Mouse (Mus musculus) MEL (cell line): ENCODE measurements around the gene Exoc4. TPM values are rescaled to one million over a fixed set of nuclear protein-coding genes. Genes with fewer than 3 reads are reported as not detected.

Source experiments
- DNase-seq: peaks from one replicate; pipeline ENCODE4 v3.0.0; 2011; ENCODE audit warnings: low read depth, low spot score
- H3K27ac ChIP-seq: 2 replicates; pipeline ENCODE4 v1.5.1; 2012; ENCODE audit warnings: low read depth, mild to moderate bottlenecking, control low read depth, low read length, moderate library complexity; ENCODE audit not compliant: control insufficient read depth
- H3K27me3 ChIP-seq, 2 experiments: fragments of 150-350 bp in 1 of 2; sonication (generic) in 1 of 2; 2 replicates each; pipeline ENCODE4 v1.6.1; 2012; ENCODE audit warnings: low read length in 2 of 2, mild to moderate bottlenecking in 2 of 2, improper control_type of control experiment in 1 of 2, moderate library complexity in 1 of 2; ENCODE audit not compliant: insufficient read depth in 2 of 2, control insufficient read depth in 1 of 2
- H3K36me3 ChIP-seq, 2 experiments: 2 replicates each; pipeline ENCODE4 v1.6.1; 2012 to 2014; ENCODE audit warnings: low read length in 2 of 2, improper control_type of control experiment in 1 of 2, inconsistent platforms in 1 of 2, mild to moderate bottlenecking in 1 of 2; ENCODE audit not compliant: insufficient read depth in 2 of 2, control insufficient read depth in 1 of 2
- H3K4me1 ChIP-seq, 2 experiments: fragments of 150-350 bp in 1 of 2; sonication (generic) in 1 of 2; 2 replicates each; pipeline ENCODE4 v1.6.1; 2012; ENCODE audit warnings: low read length in 2 of 2, improper control_type of control experiment in 1 of 2, mild to moderate bottlenecking in 1 of 2; ENCODE audit not compliant: insufficient read depth in 2 of 2, control insufficient read depth in 1 of 2
- H3K4me3 ChIP-seq, 2 experiments: fragments of 150-350 bp in 1 of 2; sonication (generic) in 1 of 2; 2 replicates each; pipeline ENCODE4 v1.5.1; 2012; ENCODE audit warnings: low read depth in 2 of 2, low read length in 2 of 2, mild to moderate bottlenecking in 2 of 2, moderate library complexity in 2 of 2, control low read depth in 1 of 2, improper control_type of control experiment in 1 of 2; ENCODE audit not compliant: control insufficient read depth in 1 of 2, insufficient read depth in 1 of 2
- H3K79me2 ChIP-seq: 2 replicates; pipeline ENCODE4 v1.6.1; 2012; ENCODE audit warnings: mild to moderate bottlenecking, low read length, moderate library complexity; ENCODE audit not compliant: control insufficient read depth, poor library complexity, insufficient read depth
- H3K9ac ChIP-seq: 2 replicates; pipeline ENCODE4 v1.6.1; 2012; ENCODE audit warnings: low read depth, mild to moderate bottlenecking, control low read depth, low read length, moderate library complexity; ENCODE audit not compliant: control insufficient read depth, poor library complexity, severe bottlenecking
- H3K9me3 ChIP-seq: fragments of 150-350 bp; sonication (generic); replicated peaks from 2 replicates; pipeline ENCODE4 v1.6.1; 2012; ENCODE audit warnings: mild to moderate bottlenecking, low read length, improper control_type of control experiment, moderate library complexity; ENCODE audit not compliant: insufficient read depth
- CHD1 ChIP-seq: IDR thresholded peaks from 2 replicates; pipeline ENCODE4 v1.6.1; 2012; ENCODE audit warnings: low read depth, mild to moderate bottlenecking, inconsistent platforms, low read length, improper control_type of control experiment
- CTCF ChIP-seq, 3 experiments: IDR thresholded peaks in 2 of 3; conservative IDR thresholded peaks in 1 of 3; 2 replicates each; pipeline ENCODE4 v1.5.1; 2011 to 2012; ENCODE audit warnings: low read length in 3 of 3, low read depth in 2 of 3, mild to moderate bottlenecking in 2 of 3, improper control_type of control experiment in 1 of 3, inconsistent platforms in 1 of 3, mixed read lengths in 1 of 3, moderate library complexity in 1 of 3; ENCODE audit not compliant: control insufficient read depth in 1 of 3, insufficient read depth in 1 of 3, poor library complexity in 1 of 3, severe bottlenecking in 1 of 3
- ETS1 ChIP-seq: IDR thresholded peaks from 2 replicates; pipeline ENCODE4 v1.6.1; 2012; ENCODE audit warnings: low read depth, mild to moderate bottlenecking, inconsistent platforms, low read length, improper control_type of control experiment, moderate library complexity
- GABPA ChIP-seq: IDR thresholded peaks from 2 replicates; pipeline ENCODE4 v1.6.1; 2012; ENCODE audit warnings: low read depth, mild to moderate bottlenecking, inconsistent platforms, low read length, improper control_type of control experiment, moderate library complexity
- HCFC1 ChIP-seq: IDR thresholded peaks from 2 replicates; pipeline ENCODE4 v1.6.1; 2012; ENCODE audit warnings: low read depth, mild to moderate bottlenecking, inconsistent platforms, low read length, improper control_type of control experiment, moderate library complexity
- JUND ChIP-seq: IDR thresholded peaks from 2 replicates; pipeline ENCODE4 v1.6.1; 2011; ENCODE audit warnings: low read depth, mild to moderate bottlenecking, improper control_type of control experiment, low read length
- KAT2A ChIP-seq: conservative IDR thresholded peaks from 2 replicates; pipeline ENCODE4 v1.6.1; 2012; ENCODE audit warnings: low read depth, low read length, improper control_type of control experiment, inconsistent platforms
- MAFK ChIP-seq: IDR thresholded peaks from 2 replicates; pipeline ENCODE4 v1.6.1; 2011; ENCODE audit warnings: low read depth, mild to moderate bottlenecking, low read length, improper control_type of control experiment, borderline replicate concordance
- MAX ChIP-seq: IDR thresholded peaks from 2 replicates; pipeline ENCODE4 v1.6.1; 2011; ENCODE audit warnings: low read length, improper control_type of control experiment
- MAZ ChIP-seq: IDR thresholded peaks from 2 replicates; pipeline ENCODE4 v1.6.1; 2012; ENCODE audit warnings: low read depth, mild to moderate bottlenecking, inconsistent platforms, low read length, improper control_type of control experiment
- POLR2A ChIP-seq, 2 experiments: IDR thresholded peaks; 2 replicates each; pipeline ENCODE4 v1.6.1; 2011 to 2012; ENCODE audit warnings: low read length in 2 of 2, mild to moderate bottlenecking in 2 of 2, control low read depth in 1 of 2, improper control_type of control experiment in 1 of 2, low read depth in 1 of 2, moderate library complexity in 1 of 2; ENCODE audit not compliant: control insufficient read depth in 1 of 2, insufficient read depth in 1 of 2, poor library complexity in 1 of 2
- POLR2AphosphoS2 ChIP-seq: IDR thresholded peaks from 2 replicates; pipeline ENCODE4 v1.6.1; 2011; ENCODE audit warnings: low read length, improper control_type of control experiment
- POLR2AphosphoS5 ChIP-seq: IDR thresholded peaks from 2 replicates; pipeline ENCODE4 v1.6.1; 2012; ENCODE audit warnings: low read depth, borderline replicate concordance, mild to moderate bottlenecking, inconsistent platforms, low read length, moderate library complexity, mixed read lengths
- RAD21 ChIP-seq: IDR thresholded peaks from 2 replicates; pipeline ENCODE4 v1.6.1; 2011; ENCODE audit warnings: mild to moderate bottlenecking, low read depth, low read length, improper control_type of control experiment
- SIN3A ChIP-seq: IDR thresholded peaks from 2 replicates; pipeline ENCODE4 v1.6.1; 2012; ENCODE audit warnings: low read length, improper control_type of control experiment, inconsistent platforms
- SMC3 ChIP-seq: IDR thresholded peaks from 2 replicates; pipeline ENCODE4 v1.6.1; 2011; ENCODE audit warnings: low read depth, low read length, improper control_type of control experiment
- TBP ChIP-seq: IDR thresholded peaks from 2 replicates; pipeline ENCODE4 v1.8.0; 2011; ENCODE audit warnings: low read depth, low read length, improper control_type of control experiment
- UBTF ChIP-seq: IDR thresholded peaks from 2 replicates; pipeline ENCODE4 v1.6.1; 2012; ENCODE audit warnings: low read depth, mild to moderate bottlenecking, inconsistent platforms, low read length, improper control_type of control experiment, moderate library complexity, borderline replicate concordance; ENCODE audit not compliant: insufficient read depth
- USF1 ChIP-seq: IDR thresholded peaks from 2 replicates; pipeline ENCODE4 v1.6.1; 2014; ENCODE audit warnings: low read depth, mild to moderate bottlenecking, inconsistent platforms, low read length, improper control_type of control experiment, moderate library complexity
- ZKSCAN1 ChIP-seq: IDR thresholded peaks from 2 replicates; pipeline ENCODE4 v1.6.1; 2012; ENCODE audit warnings: low read depth, mild to moderate bottlenecking, inconsistent platforms, low read length, improper control_type of control experiment, moderate library complexity
- polyA plus RNA-seq, 2 experiments: library from polyadenylated mRNA; stranded (reverse) in 1 of 2; unstranded in 1 of 2; fragments of >175 nt in 1 of 2; fragments of >200 nt in 1 of 2; gene quantifications; 2 replicates each; pipeline versions ENCODE4 v1.2.1 to v1.2.4; 2012; ENCODE audit warnings: low replicate concordance in 2 of 2, low read depth in 1 of 2; ENCODE audit not compliant: insufficient read length in 2 of 2, insufficient read depth in 1 of 2, missing spikeins in 1 of 2
- total RNA-seq: library from RNA; depleted of rRNA; stranded (reverse); fragments of 300-350 nt; gene quantifications from 2 replicates; pipeline ENCODE4 v1.2.3, GENCODE M21; 2012

Exoc4 gene
- total and polyA plus RNA-seq, 3 experiments = 16.4 to 22.6 TPM; not detected in 1

DNA sequence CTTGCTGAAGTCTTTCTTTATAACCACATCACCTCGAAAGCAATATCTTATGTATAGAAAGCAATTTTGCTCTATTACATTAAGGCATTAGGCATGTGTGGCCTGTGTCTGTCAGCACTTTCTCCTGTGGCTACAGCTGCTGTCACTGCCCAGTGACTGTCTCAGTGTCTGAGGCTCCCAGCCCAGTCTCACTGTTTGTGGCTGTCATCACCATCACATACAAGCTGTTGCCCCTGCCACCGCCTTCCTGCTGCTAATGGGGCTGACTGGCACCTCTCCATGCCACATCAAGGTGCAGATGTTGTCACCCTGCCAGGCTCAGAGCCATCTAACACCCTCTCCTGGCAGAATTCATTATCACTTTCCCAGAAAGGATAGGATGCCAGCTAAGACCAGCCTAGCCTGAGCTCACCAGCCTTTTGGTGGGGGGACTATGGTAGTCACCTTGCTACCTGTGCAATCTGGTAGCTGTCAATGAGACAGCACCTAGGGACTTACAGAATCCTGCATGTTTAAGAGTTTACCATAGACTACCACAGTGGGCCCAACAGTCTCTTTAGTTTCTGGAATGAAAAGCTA, 698.1 kb downstream of the Exoc4 start:
- Histone ChIP-seq H3K36me3 (no peaks in the 10 kb centered on the region), H3K27ac (no peak overlapping the region), H3K79me2 (no peaks in the 10 kb centered on the region), H3K9ac (no peak overlapping the region), H3K4me1 (no peaks in the 10 kb centered on the region; a peak in 1 of 4 replicates), H3K9me3 (no peaks in the 10 kb centered on the region), H3K4me3 (no peak overlapping the region), H3K27me3 (no peaks in the 10 kb centered on the region)
- no peak for TF ChIP-seq ETS1
- no peak for TF ChIP-seq MAZ
- no peak for TF ChIP-seq CHD1
- no peak for TF ChIP-seq ZKSCAN1
- no peak for TF ChIP-seq POLR2A (IDR thresholded peaks at IDR 0.05; ENCODE audit: control insufficient read depth in 1 of 2, insufficient read depth in 1 of 2, low read depth in 1 of 2, low read length in 2 of 2, poor library complexity in 1 of 2)
- TF ChIP-seq USF1 = no peak
- TF ChIP-seq KAT2A = no peak
- no peak for TF ChIP-seq GABPA
- TF ChIP-seq POLR2AphosphoS2 = no peak
- TF ChIP-seq SMC3 = no peak
- TF ChIP-seq MAFK = no peak
- no peak for TF ChIP-seq UBTF
- TF ChIP-seq SIN3A = no peak
- TF ChIP-seq HCFC1 = no peak
- TF ChIP-seq TBP = no peak
- TF ChIP-seq MAX = no peak
- TF ChIP-seq JUND = no peak
- no peak for DNase-seq

GRCm38 (mm10) chr6:33950113-33950512, 701.2 kb downstream of the Exoc4 start:
- DNase-seq = peak; percentile 40
- no peak overlapping the region for H3K4me3 ChIP-seq
- no peaks in the 10 kb centered on the region for H3K36me3 ChIP-seq
- H3K9me3 ChIP-seq = no peaks in the 10 kb centered on the region
- H3K4me1 ChIP-seq = no peaks in the 10 kb centered on the region; a peak in 1 of 4 replicates
- TF ChIP-seq CHD1 (no peak), GABPA (no peak), SMC3 (peak; percentile 41; the same call in 1 of the 2 replicates), CTCF (IDR thresholded peaks at IDR 0.05 in 2 of 3, conservative IDR thresholded peaks at IDR 0.05 in 1 of 3; ENCODE audit: control insufficient read depth in 1 of 3, insufficient read depth in 1 of 3, low read depth in 2 of 3, low read length in 3 of 3, poor library complexity in 1 of 3, severe bottlenecking in 1 of 3) (peak; percentile 36 to 49 (median 46); a peak in 5 of 6 replicates), POLR2AphosphoS5 (no peak), RAD21 (peak; percentile 57)
- no peak overlapping the region for H3K9ac ChIP-seq
- H3K27ac ChIP-seq = no peak overlapping the region
- H3K27me3 ChIP-seq = no peaks in the 10 kb centered on the region
- H3K79me2 ChIP-seq = no peaks in the 10 kb centered on the region
